Mouse (Mus musculus): Measurements from ENCODE around the gene Jup.

DNA sequence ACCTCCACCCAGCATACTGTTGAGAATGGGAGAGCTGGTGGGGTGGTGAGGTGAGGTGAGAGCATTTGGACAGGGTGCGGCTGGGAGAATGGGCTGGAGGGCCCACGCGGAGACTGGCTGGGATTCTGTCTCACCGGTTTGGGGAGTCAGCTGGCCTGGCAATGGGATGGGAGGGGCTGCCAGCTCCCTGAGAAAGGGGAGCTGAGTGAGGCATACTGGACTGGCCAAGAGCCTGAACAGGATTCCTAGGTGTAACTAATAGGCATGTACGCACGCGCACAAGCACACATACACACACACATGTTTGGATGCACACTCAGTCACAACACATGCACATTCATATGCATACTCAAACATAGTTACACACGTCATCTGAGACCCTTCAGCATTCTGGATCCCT lies 8.7 kb upstream of the Jup start:
- TF ChIP-seq CTCF (IDR thresholded peaks at IDR 0.05; ENCODE audit: low read depth) = no peak
- TF ChIP-seq EP300 (optimal IDR thresholded peaks at IDR 0.05) = no peak
